Mouse (Mus musculus) 3134 (cell line): ENCODE data around the gene Ccp110.

ENCODE experiments used
- DNase-seq: peaks from one replicate; pipeline ENCODE4 v3.0.0-alpha.2; 2011; ENCODE audit warnings: low spot score; ENCODE audit not compliant: insufficient read length; ENCODE audit errors: extremely low read depth

Ccp110 gene

DNA sequence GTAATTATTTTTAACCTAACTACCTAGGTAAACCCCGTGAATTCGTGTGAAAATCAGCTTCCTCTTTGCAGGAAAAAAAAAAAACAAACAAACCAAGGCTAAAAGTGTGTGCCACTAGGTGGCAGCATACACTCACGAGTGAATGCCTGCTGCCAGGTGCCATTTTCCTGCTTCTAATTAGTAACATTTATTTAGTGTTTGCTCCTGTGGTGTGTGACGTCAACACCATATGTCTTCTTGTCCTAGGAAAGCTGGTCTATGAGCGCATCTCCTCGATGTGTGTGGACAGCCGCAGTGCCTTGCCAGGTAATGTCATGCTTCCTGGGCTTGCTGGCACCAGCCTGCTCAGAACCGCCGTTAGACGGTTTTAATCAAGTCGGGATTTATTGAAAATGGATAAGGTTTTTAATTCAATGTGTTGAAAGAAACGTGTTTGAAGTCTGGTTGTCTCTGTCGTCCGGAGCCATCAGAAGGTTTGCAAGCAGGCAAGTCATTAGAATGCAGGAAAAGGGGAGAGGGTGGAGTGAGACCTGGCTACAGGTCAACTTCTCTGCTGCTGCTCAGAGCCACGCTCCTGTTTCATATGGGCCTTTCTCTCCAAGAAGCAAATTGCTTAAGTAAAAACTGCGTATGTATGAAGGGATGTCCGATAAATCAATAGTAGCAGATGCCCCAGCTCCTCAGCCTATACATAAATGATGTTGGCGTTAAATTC lies 53.9 kb downstream of the Ccp110 start:
- DNase-seq = peak; percentile 30

DNA sequence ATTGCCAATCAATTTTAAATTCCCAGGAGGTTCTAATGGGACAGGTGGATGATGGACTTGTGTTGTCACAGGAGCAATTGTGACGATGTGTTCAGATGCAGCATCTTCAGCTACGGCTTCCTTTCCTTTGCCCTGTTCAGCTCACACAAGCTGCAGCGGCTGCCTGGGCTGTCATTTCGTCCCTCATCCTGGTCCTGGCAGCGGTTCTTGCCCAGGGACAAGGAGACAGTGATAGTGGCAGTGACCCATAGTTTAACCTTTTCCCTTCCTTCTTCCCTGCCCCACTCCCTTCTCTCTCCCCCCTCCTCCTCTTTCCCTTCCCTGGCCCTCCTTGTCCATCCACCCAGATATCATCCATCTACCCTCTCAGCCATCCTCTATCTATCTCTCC lies 54.5 kb downstream of the Ccp110 start:
- DNase-seq = no peak

DNA sequence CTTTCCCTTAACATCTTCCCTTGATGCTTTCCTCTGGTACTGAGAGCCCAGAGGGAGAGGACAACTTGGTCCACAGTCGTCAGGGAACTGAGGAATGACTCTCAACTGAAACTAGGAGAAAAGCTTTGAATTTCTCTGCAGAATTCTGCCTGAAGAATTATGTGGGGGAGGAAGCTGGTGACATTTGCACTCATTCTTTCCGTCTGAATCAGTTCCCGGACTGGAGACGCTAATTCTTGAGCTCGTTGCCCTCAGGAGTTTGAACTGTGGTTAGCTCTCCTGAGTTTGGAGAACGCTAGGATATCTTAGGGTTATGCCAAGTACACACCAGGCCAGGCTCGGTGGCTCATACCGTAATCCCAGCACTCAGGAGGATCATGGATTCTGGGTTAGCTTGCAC lies 56.9 kb downstream of the Ccp110 start:
- DNase-seq = no peak

DNA sequence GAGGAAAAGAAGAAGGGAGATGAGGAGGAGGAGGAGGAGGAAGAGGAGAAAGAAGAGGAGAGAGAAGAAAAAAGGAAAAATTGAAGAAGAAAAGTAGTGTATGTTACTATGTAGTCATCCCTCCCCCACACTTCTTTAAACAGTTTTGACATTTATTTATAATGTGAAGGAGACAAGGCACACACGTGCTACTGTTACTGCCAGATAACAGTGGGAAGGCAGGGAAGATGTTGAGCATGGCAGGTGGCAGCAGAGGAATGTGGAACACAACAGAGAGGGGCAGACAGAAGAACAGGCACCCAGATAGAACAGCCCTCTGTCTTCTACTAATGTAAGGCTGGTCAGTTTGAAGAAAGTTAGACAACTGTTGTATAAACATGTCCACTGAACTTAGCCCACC lies 57.3 kb downstream of the Ccp110 start:
- no peak for DNase-seq

DNA sequence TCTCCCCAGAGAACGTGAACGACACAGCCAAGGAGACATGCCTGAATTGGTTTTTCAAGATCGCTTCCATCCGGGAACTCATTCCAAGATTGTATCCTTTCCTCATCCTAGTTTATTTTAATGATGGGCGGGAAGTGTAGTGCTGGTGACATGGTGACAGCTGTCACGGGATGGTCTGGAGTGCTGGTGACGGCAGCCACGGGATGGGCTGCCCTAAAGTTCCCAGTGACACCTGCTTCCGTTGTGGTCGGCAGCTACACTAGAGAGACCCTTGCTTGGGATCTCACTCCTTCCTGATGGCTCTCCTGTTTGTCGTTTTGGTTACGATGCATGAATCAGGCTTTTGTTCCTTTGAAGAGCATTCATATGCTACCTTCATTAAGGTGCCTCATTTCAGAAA lies 60.7 kb downstream of the Ccp110 start:
- DNase-seq = no peak

DNA sequence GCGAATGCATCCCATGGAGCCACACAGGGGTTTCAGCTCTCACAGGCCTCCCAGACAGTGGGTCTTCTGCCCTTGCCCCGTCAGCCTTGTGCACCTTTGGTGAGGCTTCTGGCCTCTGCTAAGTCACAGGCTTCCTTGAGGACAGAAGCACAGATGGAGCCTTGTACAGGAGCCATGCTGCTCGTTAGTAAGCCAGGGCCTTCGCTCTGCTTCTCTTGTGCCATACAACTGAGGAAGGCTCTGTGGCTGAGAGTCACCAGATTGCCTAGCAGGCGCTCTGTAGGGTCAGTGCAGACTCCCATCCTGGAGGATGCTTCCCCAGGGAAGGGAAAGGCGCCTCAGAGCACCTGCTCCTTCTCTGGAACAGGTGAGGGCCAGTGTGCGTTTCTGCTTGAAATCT lies 63.6 kb downstream of the Ccp110 start:
- no peak for DNase-seq

DNA sequence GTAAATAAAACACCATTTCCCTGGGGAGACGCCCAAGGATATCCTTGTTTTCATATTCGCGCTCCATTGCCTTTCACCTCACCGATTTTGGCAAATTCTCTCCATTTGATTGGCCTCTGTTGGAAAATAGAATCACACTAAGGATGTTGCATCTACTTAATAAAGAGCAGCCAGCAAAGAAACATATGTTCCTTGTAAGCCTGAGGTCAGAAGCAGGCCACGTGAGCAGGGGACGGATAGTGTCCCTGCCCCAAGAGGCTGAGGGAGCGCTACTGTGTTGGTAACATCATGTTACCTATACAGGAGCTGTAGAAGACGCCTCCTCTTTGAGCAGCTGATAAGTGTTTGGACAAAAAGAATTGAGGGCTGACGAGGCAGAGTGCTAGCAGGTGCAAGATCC lies 64.1 kb downstream of the Ccp110 start:
- no peak for DNase-seq

DNA sequence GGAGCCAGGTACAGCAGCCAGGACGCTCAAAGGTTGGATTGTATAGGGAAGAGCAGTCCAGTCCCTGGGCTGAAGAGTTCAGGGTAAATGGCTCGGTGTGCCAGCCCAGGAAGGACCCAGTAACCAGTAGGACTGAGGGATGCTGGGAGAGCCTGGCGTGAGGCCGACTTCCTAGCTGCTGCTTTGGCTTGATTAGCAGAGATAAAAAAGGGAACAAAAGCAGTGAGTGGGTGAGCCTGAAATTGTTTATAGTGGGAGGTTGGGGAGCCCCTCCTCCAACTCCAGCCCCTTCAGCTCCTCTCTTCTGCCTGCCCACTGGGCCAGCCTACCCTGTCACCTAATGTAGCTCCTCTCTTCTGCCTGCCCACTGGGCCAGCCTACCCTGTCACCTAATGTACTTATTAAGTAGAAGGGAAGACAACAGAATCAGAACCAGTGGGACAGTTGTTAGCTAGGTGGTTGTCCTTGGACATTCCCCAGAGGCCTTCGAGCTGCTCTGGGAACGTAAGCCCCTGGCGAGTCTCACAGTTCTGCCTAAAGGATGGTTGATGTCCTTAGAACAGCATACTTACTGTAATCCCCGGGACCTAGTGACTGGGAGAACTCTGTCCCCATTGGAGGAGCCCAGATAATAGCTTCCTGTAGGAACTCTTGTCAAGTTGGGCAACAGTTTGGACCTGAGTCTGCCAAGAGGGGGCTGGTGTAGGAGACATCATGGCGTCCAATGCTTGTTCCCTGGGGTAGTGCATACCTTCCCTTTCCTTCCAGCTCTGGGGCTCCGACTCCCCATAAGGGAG lies 65.4 kb downstream of the Ccp110 start:
- no peak for DNase-seq

DNA sequence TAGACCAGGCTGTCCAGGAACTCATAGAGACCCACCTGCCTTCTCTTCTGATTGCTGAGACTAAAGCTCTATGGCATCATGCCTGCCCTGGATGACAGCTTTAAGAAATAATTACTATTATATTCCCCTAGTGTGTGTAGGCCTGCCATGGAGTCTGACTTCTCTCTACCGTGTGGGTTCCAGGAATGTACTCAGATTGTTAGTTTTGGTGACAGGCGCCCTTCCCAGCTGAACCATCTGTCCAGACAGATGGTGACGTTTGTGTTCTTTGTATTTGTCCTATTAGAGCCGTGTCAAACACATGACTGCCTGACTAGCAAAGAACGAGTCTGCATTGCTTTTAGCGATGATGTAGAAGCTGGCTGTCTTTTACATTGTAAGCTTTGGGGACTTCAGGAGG lies 66.2 kb downstream of the Ccp110 start:
- DNase-seq = no peak

DNA sequence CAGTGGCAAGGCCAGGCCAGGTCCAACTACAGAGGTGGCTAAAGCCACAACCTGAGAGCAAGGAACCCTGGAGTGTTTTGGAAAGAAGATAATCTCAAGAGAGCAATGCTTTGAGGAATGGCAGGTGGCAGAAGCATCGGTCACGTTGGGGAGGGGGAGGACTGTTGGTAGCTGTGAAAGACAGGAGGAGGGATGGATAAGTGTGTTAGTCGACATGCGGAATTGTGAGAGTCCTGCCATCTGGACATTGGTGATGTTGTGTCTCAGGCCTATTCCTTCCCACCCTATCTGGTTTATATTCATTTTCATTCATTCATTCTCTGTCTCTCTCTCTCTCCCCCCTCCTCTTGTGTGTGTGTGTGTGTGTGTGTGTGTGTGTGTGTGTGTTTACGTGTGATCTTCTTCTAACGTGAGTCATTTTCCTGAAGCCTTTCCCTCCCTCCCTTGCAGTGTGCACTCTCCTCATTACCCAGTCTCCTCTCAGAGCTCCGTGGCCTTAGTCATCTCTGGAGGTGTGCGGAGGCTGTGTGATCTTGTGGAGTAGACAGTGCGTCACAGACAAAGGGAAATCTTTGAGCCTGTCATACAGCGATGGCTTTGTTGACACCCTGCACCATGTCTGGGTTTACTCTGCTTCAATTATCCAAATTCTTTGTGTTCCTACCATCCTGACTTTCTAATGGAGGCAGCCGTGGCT lies 71.1 kb downstream of the Ccp110 start:
- DNase-seq = no peak

DNA sequence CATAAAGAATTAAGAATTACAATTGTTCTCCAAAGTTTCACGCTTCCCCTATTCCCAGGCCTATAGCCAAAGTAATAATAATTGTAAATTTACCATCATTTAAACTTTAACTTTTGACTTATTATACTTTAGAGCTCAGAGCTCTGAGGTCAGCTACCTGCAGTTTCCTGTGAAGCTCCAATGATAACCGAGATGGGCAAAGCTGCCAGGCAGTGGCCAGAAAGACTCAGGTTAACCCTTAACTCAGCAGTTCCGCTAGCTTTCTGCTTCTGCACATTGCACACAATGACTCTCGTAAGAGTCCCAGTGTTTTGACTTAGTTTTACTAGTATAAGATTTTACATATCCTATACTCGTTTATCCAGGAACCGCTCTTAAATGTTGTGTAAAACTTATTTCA lies 73.7 kb downstream of the Ccp110 start:
- DNase-seq = no peak
